Mouse (Mus musculus) heart, adult 18-20 months (tissue): ENCODE measurements around the gene Slc25a22. TPM values are rescaled to one million over a fixed set of nuclear protein-coding genes. Genes with fewer than 3 reads are reported as not detected.

ENCODE experiments used
- DNase-seq, 2 experiments: peaks; one replicate each; pipeline ENCODE4 v3.0.0; 2021 to 2022; ENCODE audit warnings: mixed read lengths in 1 of 2
- total RNA-seq, 2 experiments: library from RNA; stranded (reverse); gene quantifications; 2 replicates each; pipeline ENCODE4 v1.2.3; 2021

The Slc25a22 gene
- total RNA-seq, 2 experiments from 2014 or later, result 45.6 to 59.1 TPM

DNA sequence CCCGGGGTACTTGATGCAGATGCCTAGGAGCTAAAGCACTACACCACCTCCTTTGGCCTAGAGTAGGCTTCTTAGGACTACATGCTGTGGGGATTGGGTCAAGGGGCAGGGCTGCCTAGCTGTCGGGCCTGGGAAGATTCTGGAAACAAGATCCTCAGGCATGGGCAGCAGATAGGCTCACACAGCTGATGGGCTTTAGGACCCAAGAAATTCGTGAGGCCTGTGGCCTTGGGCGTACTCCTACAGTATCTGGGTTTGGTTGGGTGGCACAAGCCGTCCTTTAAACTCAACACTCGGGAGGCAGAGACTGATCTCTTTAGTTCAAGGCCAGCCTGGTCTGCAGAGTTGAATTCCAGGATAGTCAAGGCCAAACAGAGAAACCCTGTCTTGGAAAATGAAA is 34.5 kb upstream of the Slc25a22 start:
- no peak for DNase-seq

DNA sequence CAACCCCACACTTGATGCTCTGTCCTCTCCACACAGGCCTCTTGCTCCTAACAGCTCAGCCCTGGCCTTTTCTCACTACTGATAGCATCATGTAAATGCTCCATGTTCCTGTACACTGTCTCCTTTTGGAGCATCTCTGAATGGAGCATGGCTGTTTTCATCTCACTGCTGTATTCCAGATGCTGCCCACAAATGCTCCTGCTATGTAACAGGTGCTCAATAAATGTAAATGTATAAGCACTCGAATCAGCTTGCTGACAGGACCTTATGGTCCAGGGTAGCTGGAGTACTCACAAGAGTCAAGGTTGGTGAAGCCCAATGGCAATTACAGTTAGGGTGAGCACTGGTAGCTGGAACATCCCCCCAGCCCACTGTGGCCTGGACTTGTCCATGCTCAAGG is 33.5 kb upstream of the Slc25a22 start:
- no peak for DNase-seq

DNA sequence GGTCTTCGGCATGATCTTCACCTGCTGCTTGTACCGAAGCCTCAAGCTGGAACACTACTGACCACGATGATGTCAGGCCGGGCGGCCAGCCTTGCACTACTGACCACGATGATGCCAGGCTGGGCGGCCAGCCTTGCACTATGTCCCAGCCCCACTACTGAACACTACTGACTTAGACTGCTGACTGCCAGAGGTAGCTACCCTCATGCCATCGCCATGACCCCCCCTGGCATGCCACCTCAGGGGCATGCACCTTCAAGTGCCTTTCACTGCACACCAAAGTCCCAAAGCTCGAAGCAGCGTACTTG is 32.9 kb upstream of the Slc25a22 start:
- no peak for DNase-seq

DNA sequence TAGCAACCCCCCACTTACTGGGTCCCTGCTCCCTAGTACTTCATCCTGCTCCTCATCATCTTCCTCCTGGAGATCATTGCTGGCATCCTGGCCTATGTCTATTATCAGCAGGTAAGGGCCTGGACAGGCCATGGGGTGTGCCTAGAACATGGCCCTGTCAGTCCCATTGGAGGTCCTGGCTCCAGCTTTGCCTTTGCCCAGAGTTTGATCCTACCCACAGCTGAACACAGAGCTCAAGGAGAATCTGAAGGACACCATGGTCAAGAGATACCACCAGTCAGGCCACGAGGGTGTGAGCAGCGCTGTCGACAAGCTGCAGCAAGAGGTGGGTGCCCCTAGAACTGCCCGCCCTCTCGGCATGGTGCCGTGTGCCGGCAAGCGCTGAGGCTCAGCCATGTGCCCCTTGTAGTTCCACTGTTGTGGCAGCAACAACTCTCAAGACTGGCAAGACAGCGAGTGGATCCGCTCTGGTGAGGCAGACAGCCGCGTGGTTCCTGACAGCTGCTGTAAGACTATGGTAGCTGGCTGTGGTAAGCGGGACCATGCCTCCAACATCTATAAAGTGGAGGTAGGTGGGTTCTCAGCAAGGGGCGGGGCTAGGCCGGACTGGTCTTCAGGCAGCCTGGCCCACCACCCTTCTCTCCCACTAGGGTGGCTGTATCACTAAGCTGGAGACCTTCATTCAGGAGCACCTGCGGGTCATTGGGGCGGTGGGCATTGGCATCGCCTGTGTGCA is 32.4 kb upstream of the Slc25a22 start:
- peak; percentile 54 to 55 for DNase-seq

- no peak for DNase-seq
Measured at GRCm38 (mm10) chr7:141469352-141469751, 31.7 kb upstream of the Slc25a22 start.

GRCm38 (mm10) chr7:141468522-141469211 is 31.0 kb upstream of the Slc25a22 start:
- peak; percentile 81 to 90 for DNase-seq

- peak in 1 of 2 experiments; percentile 52 for DNase-seq
Measured at GRCm38 (mm10) chr7:141468164-141468521, 30.5 kb upstream of the Slc25a22 start.

GRCm38 (mm10) chr7:141467230-141468030 is 29.7 kb upstream of the Slc25a22 start, which contains the start of gene Cd151:
Cd151 (plus strand) TSS chr7:141467392.
- peak; percentile 93 to 94 for DNase-seq

DNA sequence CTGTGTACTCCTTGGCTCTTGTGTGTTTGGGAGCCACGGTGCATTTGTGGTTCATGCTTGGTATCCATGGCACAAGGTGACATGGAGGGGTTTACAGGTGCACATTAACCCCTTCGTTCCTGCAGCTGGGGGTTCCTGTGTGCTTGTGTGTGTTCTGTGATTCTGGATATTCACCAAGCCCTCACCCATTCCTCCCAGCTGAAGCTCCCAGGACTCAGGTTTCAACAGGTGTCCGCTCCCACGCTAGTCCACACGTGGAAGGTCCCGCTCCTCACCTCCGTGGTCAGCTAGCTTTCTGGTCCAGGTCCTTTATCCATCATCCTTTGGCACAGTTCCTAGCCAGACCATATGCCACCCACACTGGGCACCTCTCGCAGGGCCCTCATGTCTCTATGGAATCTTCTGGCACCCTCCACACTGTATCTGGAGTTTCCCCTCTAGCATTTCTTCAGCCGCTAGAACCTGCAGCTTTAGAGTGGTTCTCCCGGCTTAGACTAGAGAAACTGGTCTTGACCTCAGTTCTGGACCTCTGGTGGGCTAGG is 29.0 kb upstream of the Slc25a22 start:
- DNase-seq, result no peak

GRCm38 (mm10) chr7:141466045-141466394 is 28.3 kb upstream of the Slc25a22 start:
- peak; percentile 56 to 75 for DNase-seq

DNA sequence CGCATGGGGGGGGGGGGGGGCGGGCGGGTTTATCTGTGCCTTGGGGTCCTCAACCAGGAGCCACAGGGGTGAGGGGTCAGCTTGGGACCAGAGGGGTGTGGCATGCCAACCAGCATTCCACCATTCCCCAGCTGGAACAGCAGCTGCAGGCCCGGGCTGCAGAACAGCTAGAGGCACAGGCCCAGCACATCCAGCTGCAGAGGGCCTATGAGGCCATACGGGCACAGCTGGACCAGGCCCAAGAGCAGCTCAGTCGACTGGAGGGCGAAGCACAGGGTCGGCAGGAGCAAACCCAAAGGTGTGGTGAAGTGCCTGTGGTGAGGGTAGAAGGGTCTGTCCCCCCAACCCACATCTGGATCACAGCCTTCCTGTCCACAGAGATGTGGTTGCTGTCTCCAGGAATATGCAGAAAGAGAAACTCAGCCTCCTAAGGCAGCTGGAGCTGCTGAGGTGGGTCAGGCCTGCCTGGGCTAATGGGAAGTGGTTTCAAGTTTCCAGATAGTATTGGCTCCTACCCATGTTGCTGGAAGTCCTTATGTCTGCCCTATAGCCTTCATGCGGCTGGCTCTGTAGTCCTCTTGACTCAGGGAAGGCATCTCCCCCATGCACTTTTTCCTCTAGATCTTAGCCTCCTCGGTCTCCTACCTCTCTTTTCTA is 27.8 kb upstream of the Slc25a22 start:
- DNase-seq, result peak in 1 of 2 experiments; percentile 40

DNA sequence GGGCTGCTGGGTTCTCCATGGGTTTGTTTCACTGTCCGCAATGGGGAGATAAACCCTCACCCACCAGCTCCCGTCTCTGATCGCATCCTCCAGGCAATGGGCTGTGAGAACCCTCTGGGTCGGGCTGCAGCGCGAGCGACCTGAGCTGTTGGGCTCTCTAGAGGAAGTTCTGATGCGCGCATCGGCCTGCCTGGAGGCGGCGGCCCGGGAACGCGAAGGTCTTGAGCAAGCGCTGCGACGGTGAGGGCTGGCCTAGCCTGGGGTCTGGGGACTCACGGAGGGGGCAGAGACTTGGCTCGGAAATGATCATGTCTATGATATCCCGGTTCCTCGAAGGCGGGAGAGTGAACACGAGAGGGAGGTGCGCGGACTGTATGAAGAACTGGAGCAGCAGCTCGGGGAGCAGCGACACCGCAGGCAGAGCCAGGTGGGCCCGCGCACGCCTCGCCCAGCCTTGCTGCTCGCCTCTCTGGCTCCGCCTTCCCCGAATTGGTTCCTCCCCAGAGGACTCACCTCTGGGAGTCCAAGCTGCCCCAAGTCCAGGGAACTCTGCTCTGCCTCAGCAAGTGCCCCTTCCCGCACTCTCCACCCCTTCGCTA is 27.0 kb upstream of the Slc25a22 start:
- DNase-seq, result peak; percentile 53 to 54

GRCm38 (mm10) chr7:141463824-141464602 is 26.3 kb upstream of the Slc25a22 start:
- DNase-seq, result peak; percentile 84 to 92

- DNase-seq, result peak; percentile 64
Measured at GRCm38 (mm10) chr7:141462333-141462821, 24.7 kb upstream of the Slc25a22 start.

DNA sequence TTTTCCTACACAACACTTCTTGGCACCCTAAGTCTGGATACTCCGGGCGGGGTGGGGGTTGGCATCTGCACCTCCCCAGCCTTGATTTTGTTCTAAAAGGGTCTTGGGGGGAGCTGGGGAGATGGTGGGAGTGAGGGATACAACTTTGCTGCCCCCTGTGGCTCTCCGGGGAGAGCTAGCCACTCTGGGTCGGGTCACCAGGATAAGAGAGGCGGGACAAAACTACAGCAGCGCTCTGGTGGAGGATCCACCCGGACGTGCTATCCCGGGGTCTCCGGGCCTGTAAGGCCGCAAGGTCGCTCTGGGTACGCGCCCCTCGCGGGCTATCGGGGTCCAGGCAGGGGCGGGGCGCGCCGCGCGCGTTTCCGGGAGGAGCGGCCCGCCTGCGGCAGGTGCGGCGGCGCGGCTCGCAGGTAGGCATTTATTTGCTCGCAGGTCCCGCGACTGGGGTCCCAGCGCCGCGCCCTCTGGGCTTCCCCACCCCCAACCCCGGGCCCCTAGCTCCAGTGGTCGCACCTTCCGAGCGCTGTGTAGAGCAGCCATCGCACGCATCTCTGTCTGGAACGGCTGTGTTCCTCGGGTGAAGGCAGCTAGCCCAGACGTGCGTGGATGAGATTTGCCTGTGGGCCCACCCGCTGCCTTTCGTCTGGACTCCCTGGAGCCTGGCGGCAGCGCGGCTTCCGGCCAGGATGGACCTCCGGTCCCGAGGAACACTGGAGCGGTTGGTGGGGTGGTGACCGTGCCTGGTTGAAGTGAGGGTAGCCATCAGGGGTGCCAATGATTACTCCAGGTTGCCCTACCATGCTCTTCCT is 24.0 kb upstream of the Slc25a22 start:
- DNase-seq, result peak; percentile 62 to 66

- DNase-seq, result peak; percentile 69 to 83
Measured at GRCm38 (mm10) chr7:141460391-141461113, 22.9 kb upstream of the Slc25a22 start, which contains the start of gene Cracr2b. Cracr2b (plus strand) TSS chr7:141461094.

GRCm38 (mm10) chr7:141460001-141460390 is 22.3 kb upstream of the Slc25a22 start:
- peak in 1 of 2 experiments; percentile 60 for DNase-seq

- peak; percentile 31 to 33 for DNase-seq
Measured at GRCm38 (mm10) chr7:141459301-141459711, 21.6 kb upstream of the Slc25a22 start.

- DNase-seq, result no peak
Measured at GRCm38 (mm10) chr7:141458661-141459060, 21.0 kb upstream of the Slc25a22 start.
